Mouse (Mus musculus) heart, adult 9 months (tissue): ENCODE results near the gene Mfsd6.

Experiments used
- DNase-seq, 2 experiments: peaks; one replicate each; pipeline ENCODE4 v3.0.0; 2022; ENCODE audit warnings: low spot score in 2 of 2

The Mfsd6 gene

GRCm38 (mm10) chr1:52727056-52727900, at the start of gene Mfsd6:
TSS of gene Mfsd6 (minus strand) at chr1:52727462.
- DNase-seq, result peak; percentile 42 to 58

- peak; percentile 14 for DNase-seq
Observed at GRCm38 (mm10) chr1:52765176-52766111, 38.2 kb upstream of the Mfsd6 start.

GRCm38 (mm10) chr1:52763894-52764809, 36.9 kb upstream of the Mfsd6 start:
- DNase-seq, result no peak

GRCm38 (mm10) chr1:52758174-52758573, 30.9 kb upstream of the Mfsd6 start:
- no peak for DNase-seq

GRCm38 (mm10) chr1:52754331-52754730, 27.1 kb upstream of the Mfsd6 start:
- DNase-seq, result no peak

- no peak for DNase-seq
Observed at GRCm38 (mm10) chr1:52753828-52754227, 26.6 kb upstream of the Mfsd6 start.

- DNase-seq, result peak in 1 of 2 experiments; percentile 29
Observed at GRCm38 (mm10) chr1:52752706-52753105, 25.4 kb upstream of the Mfsd6 start.

- no peak for DNase-seq
Observed at GRCm38 (mm10) chr1:52751634-52752033, 24.4 kb upstream of the Mfsd6 start.

GRCm38 (mm10) chr1:52749978-52750377, 22.7 kb upstream of the Mfsd6 start:
- no peak for DNase-seq

- peak in 1 of 2 experiments; percentile 49 for DNase-seq
Observed at GRCm38 (mm10) chr1:52748260-52748659, 21.0 kb upstream of the Mfsd6 start.

GRCm38 (mm10) chr1:52742567-52742966, 15.3 kb upstream of the Mfsd6 start:
- DNase-seq, result no peak

GRCm38 (mm10) chr1:52734208-52734607, 6.9 kb upstream of the Mfsd6 start:
- peak; percentile 25 to 31 for DNase-seq

GRCm38 (mm10) chr1:52730258-52730657, 3.0 kb upstream of the Mfsd6 start:
- DNase-seq, result no peak

GRCm38 (mm10) chr1:52728857-52729489, 1.7 kb upstream of the Mfsd6 start:
- no peak for DNase-seq

- DNase-seq, result peak; percentile 68 to 76
Observed at GRCm38 (mm10) chr1:52726371-52727055, 749 bp downstream of the Mfsd6 start.

- DNase-seq, result peak; percentile 35 to 53
Observed at GRCm38 (mm10) chr1:52722586-52722985, 4.7 kb downstream of the Mfsd6 start.

GRCm38 (mm10) chr1:52719096-52719495, 8.2 kb downstream of the Mfsd6 start:
- DNase-seq, result no peak

- peak in 1 of 2 experiments; percentile 15 for DNase-seq
Observed at GRCm38 (mm10) chr1:52718068-52718748, 9.1 kb downstream of the Mfsd6 start.

- DNase-seq, result no peak
Observed at GRCm38 (mm10) chr1:52714451-52714850, 12.8 kb downstream of the Mfsd6 start.

- no peak for DNase-seq
Observed at GRCm38 (mm10) chr1:52714021-52714420, 13.2 kb downstream of the Mfsd6 start.
